Mouse (Mus musculus): Measurements from ENCODE around the gene Armc8. TPM values are rescaled to one million over a fixed set of nuclear protein-coding genes. Genes with fewer than 3 reads are reported as not detected.
A peak's percentile ranks its signal among the peaks of the same experiment; 100 is the strongest.

Armc8 gene
- polyA plus RNA-seq, 1 experiment from 2014 or later: 20.6 TPM

DNA sequence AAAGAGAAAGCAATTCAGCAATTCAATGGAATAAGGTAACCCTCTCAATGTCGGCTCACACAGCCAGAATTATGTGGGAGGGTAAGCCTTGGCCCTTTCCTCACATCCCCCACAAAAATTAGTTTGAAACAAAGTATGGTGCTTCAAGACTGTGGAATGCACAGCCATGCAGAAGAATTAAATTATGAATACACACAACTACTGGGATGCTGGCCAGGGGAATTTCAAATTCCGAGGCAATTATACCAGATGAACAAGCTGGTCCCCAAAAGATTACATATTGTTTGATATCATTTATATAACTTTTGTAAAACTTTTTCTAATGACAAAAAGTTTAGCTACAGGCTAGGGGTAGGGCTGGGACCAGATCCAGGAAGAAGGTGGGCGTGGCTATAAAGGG lies 121.4 kb downstream of the Armc8 start:
- H3K9ac ChIP-seq (ENCODE audit: low read length): no peak overlapping the region
- no peaks in the 10 kb centered on the region for H3K36me3 ChIP-seq (ENCODE audit: control insufficient read depth, insufficient read depth, low read length)
- no peak overlapping the region for H3K27ac ChIP-seq (replicated peaks; ENCODE audit: low read depth, low read length)
- no peaks in the 10 kb centered on the region for H3K4me1 ChIP-seq (ENCODE audit: control insufficient read depth, insufficient read depth, low read length)
- H3K4me2 ChIP-seq (ENCODE audit: low read depth, severe bottlenecking): no peak overlapping the region
- ATAC-seq (ENCODE audit: insufficient number of reproducible peaks, low FRiP score, low TSS enrichment, low read depth) (no peak), DNase-seq (ENCODE audit: low spot score) (no peak)
- 92% methylated on average over 3 of the region's 3 CpGs for WGBS
- no peaks in the 10 kb centered on the region for H3K9me3 ChIP-seq (ENCODE audit: control insufficient read depth, low read length)
- H3K27me3 ChIP-seq (ENCODE audit: control insufficient read depth, insufficient read depth, low read length): no peaks in the 10 kb centered on the region
- no peak overlapping the region for H3K4me3 ChIP-seq (ENCODE audit: low read depth, low read length)

DNA sequence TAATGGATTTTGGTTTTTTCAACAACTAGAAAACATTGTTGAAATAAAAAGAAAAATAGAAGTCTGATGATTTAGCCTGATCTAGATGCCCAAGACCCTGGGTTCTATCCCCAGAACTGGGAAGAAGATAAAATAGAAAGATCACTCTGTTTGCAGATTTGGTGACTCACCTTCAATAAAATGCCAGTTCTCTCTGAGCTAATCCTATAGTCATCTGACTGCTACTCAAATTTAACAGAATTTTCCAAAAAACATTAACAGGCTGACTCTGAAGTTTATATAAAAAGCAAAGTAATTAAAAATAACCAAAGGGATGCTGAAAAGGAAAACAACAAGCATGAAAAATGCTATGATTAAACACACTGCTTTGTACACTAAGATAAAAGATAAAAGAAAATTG lies 122.4 kb downstream of the Armc8 start:
- Histone ChIP-seq H3K9ac (ENCODE audit: low read length) (no peak overlapping the region), H3K4me2 (ENCODE audit: low read depth, severe bottlenecking) (no peak overlapping the region), H3K27ac (replicated peaks; ENCODE audit: low read depth, low read length) (no peak overlapping the region), H3K9me3 (ENCODE audit: control insufficient read depth, low read length) (no peaks in the 10 kb centered on the region), H3K4me3 (ENCODE audit: low read depth, low read length) (no peak overlapping the region), H3K4me1 (ENCODE audit: control insufficient read depth, insufficient read depth, low read length) (no peaks in the 10 kb centered on the region), H3K27me3 (ENCODE audit: control insufficient read depth, insufficient read depth, low read length) (no peaks in the 10 kb centered on the region), H3K36me3 (ENCODE audit: control insufficient read depth, insufficient read depth, low read length) (no peaks in the 10 kb centered on the region)
- DNase-seq (ENCODE audit: low spot score): no peak
- no peak for ATAC-seq (ENCODE audit: insufficient number of reproducible peaks, low FRiP score, low TSS enrichment, low read depth)

GRCm38 (mm10) chr9:99444590-99445178 lies 124.0 kb downstream of the Armc8 start:
- Histone ChIP-seq H3K27ac (replicated peaks; ENCODE audit: low read depth, low read length) (no peak overlapping the region), H3K27me3 (ENCODE audit: control insufficient read depth, insufficient read depth, low read length) (no peaks in the 10 kb centered on the region), H3K4me1 (ENCODE audit: control insufficient read depth, insufficient read depth, low read length) (no peaks in the 10 kb centered on the region), H3K9ac (ENCODE audit: low read length) (no peak overlapping the region), H3K36me3 (ENCODE audit: control insufficient read depth, insufficient read depth, low read length) (no peaks in the 10 kb centered on the region), H3K9me3 (ENCODE audit: control insufficient read depth, low read length) (no peaks in the 10 kb centered on the region), H3K4me2 (ENCODE audit: low read depth, severe bottlenecking) (no peak overlapping the region; the same call in 1 of the 2 replicates), H3K4me3 (ENCODE audit: low read depth, low read length) (no peak overlapping the region)
- DNase-seq (ENCODE audit: low spot score) (peak; percentile 53), ATAC-seq (ENCODE audit: insufficient number of reproducible peaks, low FRiP score, low TSS enrichment, low read depth) (no peak)
- WGBS: 40% methylated on average over 8 of the region's 8 CpGs

GRCm38 (mm10) chr9:99441647-99442433 lies 126.9 kb downstream of the Armc8 start:
- Histone ChIP-seq H3K4me3 (ENCODE audit: low read depth, low read length) (no peak overlapping the region), H3K27ac (replicated peaks; ENCODE audit: low read depth, low read length) (no peak overlapping the region), H3K9ac (ENCODE audit: low read length) (no peak overlapping the region), H3K36me3 (ENCODE audit: control insufficient read depth, insufficient read depth, low read length) (no peaks in the 10 kb centered on the region), H3K4me2 (ENCODE audit: low read depth, severe bottlenecking) (no peak overlapping the region), H3K4me1 (ENCODE audit: control insufficient read depth, insufficient read depth, low read length) (no peaks in the 10 kb centered on the region; the same call in 1 of the 2 replicates), H3K27me3 (ENCODE audit: control insufficient read depth, insufficient read depth, low read length) (peaks cover 11% of the 10 kb centered on the region), H3K9me3 (ENCODE audit: control insufficient read depth, low read length) (no peaks in the 10 kb centered on the region)
- DNase-seq (ENCODE audit: low spot score): no peak
- 92% methylated on average over 4 of the region's 4 CpGs for WGBS
- peak; percentile 33; the same call in 1 of the 2 replicates for ATAC-seq (ENCODE audit: insufficient number of reproducible peaks, low FRiP score, low TSS enrichment, low read depth)

DNA sequence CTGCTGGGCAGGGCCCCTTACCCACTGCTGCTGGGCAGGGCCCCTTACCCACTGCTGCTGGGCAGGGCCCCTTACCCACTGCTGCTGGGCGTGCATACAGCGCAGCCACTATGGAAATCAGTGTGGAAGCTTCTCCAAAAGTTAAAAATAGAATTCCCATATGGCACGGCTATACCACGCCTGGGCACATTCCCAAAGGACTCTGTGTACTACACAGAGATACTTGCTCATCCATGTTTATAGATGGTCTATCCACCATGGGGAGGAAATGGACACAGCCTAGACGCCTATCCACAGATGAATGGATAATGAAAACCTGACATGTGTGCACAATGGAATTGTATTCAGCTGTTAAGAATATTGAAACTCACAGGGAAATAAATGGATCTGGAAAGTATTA lies 127.8 kb downstream of the Armc8 start:
- no peak overlapping the region for H3K27ac ChIP-seq (replicated peaks; ENCODE audit: low read depth, low read length)
- no peak overlapping the region for H3K9ac ChIP-seq (ENCODE audit: low read length)
- H3K36me3 ChIP-seq (ENCODE audit: control insufficient read depth, insufficient read depth, low read length): no peaks in the 10 kb centered on the region
- DNase-seq (ENCODE audit: low spot score): no peak
- H3K4me2 ChIP-seq (ENCODE audit: low read depth, severe bottlenecking): no peak overlapping the region
- H3K4me3 ChIP-seq (ENCODE audit: low read depth, low read length): no peak overlapping the region
- H3K27me3 ChIP-seq (ENCODE audit: control insufficient read depth, insufficient read depth, low read length): peaks cover 11% of the 10 kb centered on the region
- WGBS: 86% methylated on average over 5 of the region's 5 CpGs
- H3K9me3 ChIP-seq (ENCODE audit: control insufficient read depth, low read length): no peaks in the 10 kb centered on the region
- H3K4me1 ChIP-seq (ENCODE audit: control insufficient read depth, insufficient read depth, low read length): no peaks in the 10 kb centered on the region; the same call in 1 of the 2 replicates
- ATAC-seq (ENCODE audit: insufficient number of reproducible peaks, low FRiP score, low TSS enrichment, low read depth): no peak

GRCm38 (mm10) chr9:99439064-99439463 lies 129.6 kb downstream of the Armc8 start:
- Histone ChIP-seq H3K4me3 (ENCODE audit: low read depth, low read length) (no peak overlapping the region), H3K9ac (ENCODE audit: low read length) (no peak overlapping the region), H3K4me1 (ENCODE audit: control insufficient read depth, insufficient read depth, low read length) (peaks cover 9% of the 10 kb centered on the region; the same call in 1 of the 2 replicates), H3K27ac (replicated peaks; ENCODE audit: low read depth, low read length) (no peak overlapping the region), H3K27me3 (ENCODE audit: control insufficient read depth, insufficient read depth, low read length) (peaks cover 11% of the 10 kb centered on the region), H3K36me3 (ENCODE audit: control insufficient read depth, insufficient read depth, low read length) (no peaks in the 10 kb centered on the region), H3K9me3 (ENCODE audit: control insufficient read depth, low read length) (no peaks in the 10 kb centered on the region), H3K4me2 (ENCODE audit: low read depth, severe bottlenecking) (no peak overlapping the region)
- DNase-seq (ENCODE audit: low spot score) (no peak), ATAC-seq (ENCODE audit: insufficient number of reproducible peaks, low FRiP score, low TSS enrichment, low read depth) (no peak)
- 84% methylated on average over 8 of the region's 8 CpGs for WGBS

- H3K4me1 ChIP-seq (ENCODE audit: control insufficient read depth, insufficient read depth, low read length): peaks cover 9% of the 10 kb centered on the region; the same call in 1 of the 2 replicates
- no peaks in the 10 kb centered on the region for H3K36me3 ChIP-seq (ENCODE audit: control insufficient read depth, insufficient read depth, low read length)
- 78% methylated on average over 12 of the region's 12 CpGs for WGBS
- no peak for DNase-seq (ENCODE audit: low spot score)
- no peak overlapping the region for H3K27ac ChIP-seq (replicated peaks; ENCODE audit: low read depth, low read length)
- ATAC-seq (ENCODE audit: insufficient number of reproducible peaks, low FRiP score, low TSS enrichment, low read depth): no peak
- H3K4me2 ChIP-seq (ENCODE audit: low read depth, severe bottlenecking): no peak overlapping the region
- H3K9ac ChIP-seq (ENCODE audit: low read length): no peak overlapping the region
- no peak overlapping the region for H3K4me3 ChIP-seq (ENCODE audit: low read depth, low read length)
- H3K27me3 ChIP-seq (ENCODE audit: control insufficient read depth, insufficient read depth, low read length): peaks cover 11% of the 10 kb centered on the region
- no peaks in the 10 kb centered on the region for H3K9me3 ChIP-seq (ENCODE audit: control insufficient read depth, low read length)
Measured at GRCm38 (mm10) chr9:99437781-99438565, 130.7 kb downstream of the Armc8 start.

GRCm38 (mm10) chr9:99437031-99437764 lies 131.5 kb downstream of the Armc8 start, which contains the start of gene Mras:
TSS of gene Mras (minus strand) at chr9:99437381.
- DNase-seq (ENCODE audit: low spot score) (no peak), ATAC-seq (ENCODE audit: insufficient number of reproducible peaks, low FRiP score, low TSS enrichment, low read depth) (no peak)

More at GRCm38 (mm10) chr9:99437031-99437764, 131.5 kb downstream of the Armc8 start, which contains the start of gene Mras:
- H3K36me3 ChIP-seq (ENCODE audit: control insufficient read depth, insufficient read depth, low read length): no peaks in the 10 kb centered on the region
- peak within 1 kb of the TSS; percentile 53 for H3K4me3 ChIP-seq (ENCODE audit: low read depth, low read length)
- H3K27me3 ChIP-seq (ENCODE audit: control insufficient read depth, insufficient read depth, low read length): peaks cover 11% of the 10 kb centered on the region
- peak within 1 kb of the TSS; percentile 75 for H3K9ac ChIP-seq (ENCODE audit: low read length)
- H3K4me1 ChIP-seq (ENCODE audit: control insufficient read depth, insufficient read depth, low read length): peaks cover 9% of the 10 kb centered on the region; the same call in 1 of the 2 replicates
- H3K4me2 ChIP-seq (ENCODE audit: low read depth, severe bottlenecking): peak within 1 kb of the TSS; percentile 85
- H3K27ac ChIP-seq (replicated peaks; ENCODE audit: low read depth, low read length): no peak within 1 kb of the TSS
- H3K9me3 ChIP-seq (ENCODE audit: control insufficient read depth, low read length): no peaks in the 10 kb centered on the region
- WGBS: 18% methylated on average over 27 of the region's 27 CpGs
